Mouse (Mus musculus) liver, embryonic 14.5 days (tissue): ENCODE results near the gene Ahctf1. TPM values are rescaled to one million over a fixed set of nuclear protein-coding genes. Genes with fewer than 3 reads are reported as not detected.
A peak's percentile ranks its signal among the peaks of the same experiment; 100 is the strongest.

Experiments used
- ATAC-seq: fragments of 200-750 bp; cut with Nextera tagmentation; 2 replicates; pipeline ENCODE4 v1.8.0; 2017; ENCODE audit warnings: moderate number of reproducible peaks, mild to moderate bottlenecking, moderate library complexity; ENCODE audit not compliant: insufficient read depth
- DNase-seq, 3 experiments: peaks; one replicate each; pipeline ENCODE4 v3.0.0-alpha.2; 2012 to 2013; ENCODE audit warnings: low read depth in 3 of 3, low spot score in 3 of 3
- H3K27ac ChIP-seq: fragments of 300-500 bp; sonication (generic); 2 replicates; pipeline ENCODE4 v1.5.1; 2014; ENCODE audit warnings: moderate library complexity, mild to moderate bottlenecking, control low read depth, inconsistent platforms
- H3K27me3 ChIP-seq: fragments of 300-500 bp; sonication (generic); 2 replicates; pipeline ENCODE4 v1.6.1; 2014; ENCODE audit warnings: mild to moderate bottlenecking, low read length, moderate library complexity; ENCODE audit not compliant: control insufficient read depth, insufficient read depth
- H3K36me3 ChIP-seq: fragments of 300-500 bp; sonication (generic); replicated peaks from 2 replicates; pipeline ENCODE4 v1.6.1; 2014; ENCODE audit warnings: low read depth; ENCODE audit not compliant: control insufficient read depth, insufficient read depth
- H3K4me1 ChIP-seq, 2 experiments: fragments of 200-500 bp in 1 of 2; fragments of 300-500 bp in 1 of 2; sonication (generic) in 1 of 2; replicated peaks; 2 replicates each; pipeline ENCODE4 v1.6.1; 2012 to 2014; ENCODE audit warnings: antibody characterized with exemption in 1 of 2, inconsistent platforms in 1 of 2, low read length in 1 of 2; ENCODE audit not compliant: control insufficient read depth in 2 of 2, insufficient read depth in 2 of 2
- H3K4me2 ChIP-seq: fragments of 300-500 bp; sonication (generic); 2 replicates; pipeline ENCODE4 v1.6.1; 2014; ENCODE audit warnings: low read depth, mild to moderate bottlenecking, control low read depth, moderate library complexity
- H3K4me3 ChIP-seq, 2 experiments: fragments of 200-500 bp in 1 of 2; fragments of 300-500 bp in 1 of 2; sonication (generic) in 1 of 2; 2 replicates each; pipeline ENCODE4 v1.5.1; 2012 to 2014; ENCODE audit warnings: low read depth in 2 of 2, low read length in 2 of 2, mild to moderate bottlenecking in 2 of 2, control low read depth in 1 of 2, inconsistent platforms in 1 of 2, moderate library complexity in 1 of 2; ENCODE audit not compliant: insufficient read depth in 1 of 2
- H3K9ac ChIP-seq: fragments of 300-500 bp; sonication (generic); replicated peaks from 2 replicates; pipeline ENCODE4 v1.6.1; 2014; ENCODE audit warnings: mild to moderate bottlenecking, control low read depth, moderate library complexity
- H3K9me3 ChIP-seq: fragments of 300-500 bp; sonication (generic); 2 replicates; pipeline ENCODE4 v1.6.1; 2016; ENCODE audit warnings: low read length, mixed read lengths; ENCODE audit not compliant: control insufficient read depth
- CTCF ChIP-seq: IDR thresholded peaks from 2 replicates; pipeline ENCODE4 v1.5.1; 2016; ENCODE audit warnings: antibody characterized with exemption, low read depth, control low read depth
- EP300 ChIP-seq: IDR thresholded peaks from 2 replicates; pipeline ENCODE4 v1.6.1; 2016; ENCODE audit warnings: antibody characterized with exemption, low read depth
- WGBS: fragments of 180-500 bp; shearing (Covaris S2); extraction: QIAGEN DNeasy Blood & Tissue Kit; methylation state at CpG from one replicate; pipeline ENCODE4 v1.1.7; 2014; ENCODE audit not compliant: insufficient replicate concordance; 5-methylcytosine and 5-hydroxymethylcytosine counted together
- polyA plus RNA-seq, 2 experiments: library from polyadenylated mRNA; depleted of rRNA in 1 of 2; stranded (reverse) in 1 of 2; unstranded in 1 of 2; fragments of >200 nt; fragmentation: Nextera tagmentation in 1 of 2; extraction: Ambion mirVana in 1 of 2; gene quantifications; 2 replicates each; pipeline versions ENCODE4 v1.2.1 to v1.2.3; 2012 to 2014

The Ahctf1 gene
- polyA plus RNA-seq, 2 experiments = 19.2 to 25.5 TPM

- Histone ChIP-seq H3K4me3 (no peak overlapping the region), H3K36me3 (no peaks in the 10 kb centered on the region), H3K4me1 (peaks cover 0 to 6% of the 10 kb centered on the region in 2 experiments; a peak in 2 of 4 replicates), H3K9me3 (no peaks in the 10 kb centered on the region), H3K27me3 (no peaks in the 10 kb centered on the region), H3K9ac (no peak overlapping the region), H3K27ac (no peak overlapping the region), H3K4me2 (no peak overlapping the region)
- WGBS = 11% methylated on average over 5 of the region's 5 CpGs
- DNase-seq = peak; percentile 70 to 76 (median 73)
- ATAC-seq = peak; percentile 82
- TF ChIP-seq CTCF (peak; percentile 93), EP300 (no peak)
Observed at GRCm38 (mm10) chr1:179844894-179845293, 41.4 kb upstream of the Ahctf1 start.

- ATAC-seq (no peak), DNase-seq (no peak)
- WGBS = 49% methylated on average over 3 of the region's 3 CpGs
- TF ChIP-seq CTCF (no peak), EP300 (no peak)
- H3K27me3 ChIP-seq = no peaks in the 10 kb centered on the region
- no peak overlapping the region for H3K27ac ChIP-seq
- H3K4me2 ChIP-seq = no peak overlapping the region
- peaks cover 0 to 6% of the 10 kb centered on the region in 2 experiments; a peak in 2 of 4 replicates for H3K4me1 ChIP-seq
- H3K9me3 ChIP-seq = no peaks in the 10 kb centered on the region
- H3K9ac ChIP-seq = no peak overlapping the region
- H3K4me3 ChIP-seq = no peak overlapping the region
- H3K36me3 ChIP-seq = no peaks in the 10 kb centered on the region
Observed at GRCm38 (mm10) chr1:179843981-179844380, 40.5 kb upstream of the Ahctf1 start.

- TF ChIP-seq EP300 = no peak
- TF ChIP-seq CTCF = no peak
- no peak overlapping the region for H3K4me3 ChIP-seq
- no peaks in the 10 kb centered on the region for H3K27me3 ChIP-seq
- no peak overlapping the region for H3K4me2 ChIP-seq
- no peaks in the 10 kb centered on the region for H3K9me3 ChIP-seq
- 58% methylated on average over 7 of the region's 7 CpGs for WGBS
- H3K4me1 ChIP-seq = peaks cover 0 to 2% of the 10 kb centered on the region in 2 experiments; a peak in 1 of 4 replicates
- no peak overlapping the region for H3K27ac ChIP-seq
- no peaks in the 10 kb centered on the region for H3K36me3 ChIP-seq
- ATAC-seq = no peak
- H3K9ac ChIP-seq = no peak overlapping the region
- DNase-seq = no peak
Observed at GRCm38 (mm10) chr1:179842568-179842967, 39.1 kb upstream of the Ahctf1 start.

- DNase-seq (no peak), ATAC-seq (no peak)
- Histone ChIP-seq H3K9ac (no peak overlapping the region), H3K36me3 (no peaks in the 10 kb centered on the region), H3K4me2 (no peak overlapping the region), H3K9me3 (no peaks in the 10 kb centered on the region), H3K4me1 (peaks cover 5 to 17% of the 10 kb centered on the region in 2 experiments), H3K27me3 (no peaks in the 10 kb centered on the region), H3K4me3 (no peak overlapping the region), H3K27ac (no peak overlapping the region)
- no peak for TF ChIP-seq EP300
- no peak for TF ChIP-seq CTCF
- WGBS = 55% methylated on average over 7 of the region's 7 CpGs
Observed at GRCm38 (mm10) chr1:179836426-179837404, 33.2 kb upstream of the Ahctf1 start.

GRCm38 (mm10) chr1:179835753-179836425, 32.4 kb upstream of the Ahctf1 start:
- Histone ChIP-seq H3K4me1 (peaks cover 5 to 17% of the 10 kb centered on the region in 2 experiments), H3K27ac (no peak overlapping the region), H3K9me3 (no peaks in the 10 kb centered on the region), H3K36me3 (no peaks in the 10 kb centered on the region), H3K9ac (no peak overlapping the region), H3K27me3 (no peaks in the 10 kb centered on the region), H3K4me3 (no peak overlapping the region), H3K4me2 (no peak overlapping the region)
- DNase-seq = no peak
- 16% methylated on average over 1 of the region's 1 CpGs for WGBS
- TF ChIP-seq CTCF (no peak), EP300 (0 out of 2 replicates have a peak, but pooled peaks have one; percentile 25)
- peak; percentile 55; the same call in 1 of the 2 replicates for ATAC-seq
